Mouse (Mus musculus) adrenal gland, adult 8-10 months (tissue): ENCODE data around the gene Rbpms2. TPM values are rescaled to one million over a fixed set of nuclear protein-coding genes. Genes with fewer than 3 reads are reported as not detected.
A peak's percentile ranks its signal among the peaks of the same experiment; 100 is the strongest.
"Not testable (repeated sequence)": the region's sequence is repeated elsewhere in the genome, so short reads cannot be mapped to it uniquely, and the experiment has no call there.

Experiments used
- DNase-seq: peaks from one replicate; pipeline ENCODE4 v3.0.0; 2022
- total RNA-seq, 4 experiments: library from RNA; stranded (reverse); gene quantifications; 2 replicates each; pipeline ENCODE4 v1.2.4; 2022

The Rbpms2 gene
- total RNA-seq, 4 experiments from 2014 or later, result 50.0 to 107 (median 75.9) TPM

GRCm38 (mm10) chr9:65657218-65657617 lies 27.8 kb downstream of the Rbpms2 start:
- DNase-seq, result no peak

GRCm38 (mm10) chr9:65661029-65661428 lies 31.6 kb downstream of the Rbpms2 start:
- no peak for DNase-seq

GRCm38 (mm10) chr9:65661493-65661892 lies 32.0 kb downstream of the Rbpms2 start:
- no peak for DNase-seq

- DNase-seq, result peak; percentile 36
These were observed 34.7 kb downstream of the Rbpms2 start for GRCm38 (mm10) chr9:65664163-65664562.

GRCm38 (mm10) chr9:65666042-65666441 lies 36.6 kb downstream of the Rbpms2 start:
- peak; percentile 58 for DNase-seq

- no peak for DNase-seq
These were observed 38.3 kb downstream of the Rbpms2 start, which contains the start of gene Oaz2 for GRCm38 (mm10) chr9:65667701-65668100. TSS of gene Oaz2 (plus strand) at chr9:65668001.

GRCm38 (mm10) chr9:65671431-65671931 lies 42.0 kb downstream of the Rbpms2 start:
- DNase-seq, result peak; percentile 82

GRCm38 (mm10) chr9:65672996-65673395 lies 43.5 kb downstream of the Rbpms2 start:
- DNase-seq, result no peak

GRCm38 (mm10) chr9:65675461-65676357 lies 46.3 kb downstream of the Rbpms2 start:
- no peak for DNase-seq

- DNase-seq, result peak; percentile 95
These were observed 47.1 kb downstream of the Rbpms2 start for GRCm38 (mm10) chr9:65676358-65677118.

- no peak for DNase-seq
These were observed 47.6 kb downstream of the Rbpms2 start for GRCm38 (mm10) chr9:65677119-65677462.

GRCm38 (mm10) chr9:65679181-65679761 lies 49.8 kb downstream of the Rbpms2 start:
- peak; percentile 38 for DNase-seq

- no peak for DNase-seq
These were observed 51.6 kb downstream of the Rbpms2 start for GRCm38 (mm10) chr9:65680938-65681633.

GRCm38 (mm10) chr9:65681634-65681940 lies 52.1 kb downstream of the Rbpms2 start:
- no peak for DNase-seq

GRCm38 (mm10) chr9:65682183-65682582 lies 52.7 kb downstream of the Rbpms2 start:
- no peak for DNase-seq

GRCm38 (mm10) chr9:65682994-65683393 lies 53.5 kb downstream of the Rbpms2 start:
- DNase-seq, result no peak

GRCm38 (mm10) chr9:65684704-65685103 lies 55.3 kb downstream of the Rbpms2 start:
- no peak for DNase-seq

- DNase-seq, result not testable (repeated sequence)
These were observed 60.4 kb downstream of the Rbpms2 start for GRCm38 (mm10) chr9:65689869-65690268.

GRCm38 (mm10) chr9:65692466-65692865 lies 63.0 kb downstream of the Rbpms2 start:
- DNase-seq, result no peak

GRCm38 (mm10) chr9:65692959-65693603 lies 63.6 kb downstream of the Rbpms2 start:
- no peak for DNase-seq

- DNase-seq, result peak; percentile 37
These were observed 66.2 kb downstream of the Rbpms2 start for GRCm38 (mm10) chr9:65695646-65696045.

GRCm38 (mm10) chr9:65696337-65696736 lies 66.9 kb downstream of the Rbpms2 start:
- DNase-seq, result no peak
